Mouse (Mus musculus): ENCODE data around the gene Ccdc73. TPM values are rescaled to one million over a fixed set of nuclear protein-coding genes. Genes with fewer than 3 reads are reported as not detected.
"Not testable (repeated sequence)": the region's sequence is repeated elsewhere in the genome, so short reads cannot be mapped to it uniquely, and the experiment has no call there.

Gene Ccdc73
- polyA plus RNA-seq, 1 experiment from 2014 or later: 4.8 TPM

- no peaks in the 10 kb centered on the region for H3K9me3 ChIP-seq (replicated peaks)
- peaks cover 36% of the 10 kb centered on the region for H3K4me1 ChIP-seq
- peaks cover 21% of the 10 kb centered on the region for H3K36me3 ChIP-seq
- peak within 1 kb of the TSS; percentile 80 for H3K27ac ChIP-seq
- ATAC-seq: peak; percentile 99
- peak within 1 kb of the TSS; percentile 94 for H3K9ac ChIP-seq
- no peaks in the 10 kb centered on the region for H3K27me3 ChIP-seq (replicated peaks)
- WGBS (ENCODE audit: insufficient replicate concordance): under 1% methylated on average over 25 of the region's 25 CpGs
- H3K4me3 ChIP-seq: peak within 1 kb of the TSS; percentile 99
- peak within 1 kb of the TSS; percentile 82 for H3K4me2 ChIP-seq
Measured at GRCm38 (mm10) chr2:105016967-105017287, 149.3 kb downstream of the Ccdc73 start, which contains the start of gene Eif3m. Gene Eif3m (minus strand): TSS chr2:105017080.

DNA sequence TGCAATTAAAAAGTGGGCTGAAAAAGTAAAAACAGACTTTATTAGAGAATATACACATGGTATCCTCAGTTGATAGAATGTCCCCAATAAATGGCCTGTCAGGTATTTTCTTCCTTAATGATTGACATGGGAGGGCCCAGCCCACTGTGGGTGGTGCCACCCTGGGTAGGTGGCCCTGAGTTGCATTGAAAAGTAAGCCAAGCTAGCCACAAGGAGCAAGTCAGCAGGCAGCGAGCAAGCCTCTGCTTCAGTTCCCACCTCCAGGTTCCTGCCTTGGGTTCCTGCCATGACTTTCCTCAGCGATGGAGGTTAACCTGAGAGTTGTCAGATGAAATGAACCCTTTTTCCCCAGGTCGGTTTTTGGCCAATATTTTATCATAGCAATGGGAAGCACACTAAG, 150.2 kb downstream of the Ccdc73 start:
- 0 out of 2 replicates have a peak overlapping the region, but pooled peaks have one; percentile 17 for H3K9ac ChIP-seq
- WGBS (ENCODE audit: insufficient replicate concordance): 70% methylated on average over 3 of the region's 3 CpGs
- peak; percentile 30; the same call in 1 of the 2 replicates for ATAC-seq
- H3K36me3 ChIP-seq: peaks cover 12% of the 10 kb centered on the region
- H3K4me1 ChIP-seq: peaks cover 45% of the 10 kb centered on the region
- H3K27me3 ChIP-seq (replicated peaks): no peaks in the 10 kb centered on the region
- no peak overlapping the region for H3K27ac ChIP-seq
- peak overlapping the region; percentile 99; the same call in 1 of the 2 replicates for H3K4me3 ChIP-seq
- no peaks in the 10 kb centered on the region for H3K9me3 ChIP-seq (replicated peaks)
- H3K4me2 ChIP-seq: peak overlapping the region; percentile 82

- Histone ChIP-seq H3K4me3 (no peak overlapping the region), H3K36me3 (no peaks in the 10 kb centered on the region), H3K4me1 (peaks cover 56% of the 10 kb centered on the region), H3K27ac (no peak overlapping the region), H3K4me2 (no peak overlapping the region), H3K9ac (no peak overlapping the region), H3K27me3 (replicated peaks) (no peaks in the 10 kb centered on the region), H3K9me3 (replicated peaks) (no peaks in the 10 kb centered on the region)
- ATAC-seq: no peak
- 77% methylated on average over 1 of the region's 1 CpGs for WGBS (ENCODE audit: insufficient replicate concordance)
Measured at GRCm38 (mm10) chr2:105019457-105019856, 151.9 kb downstream of the Ccdc73 start.

- Histone ChIP-seq H3K4me2 (peak overlapping the region; percentile 52), H3K4me1 (peaks cover 45% of the 10 kb centered on the region), H3K27ac (peak overlapping the region; percentile 61), H3K36me3 (no peaks in the 10 kb centered on the region), H3K27me3 (replicated peaks) (no peaks in the 10 kb centered on the region), H3K9me3 (replicated peaks) (no peaks in the 10 kb centered on the region), H3K4me3 (no peak overlapping the region), H3K9ac (0 out of 2 replicates have a peak overlapping the region, but pooled peaks have one; percentile 4)
- ATAC-seq: no peak
- 79% methylated on average over 12 of the region's 12 CpGs for WGBS (ENCODE audit: insufficient replicate concordance)
Measured at GRCm38 (mm10) chr2:105021256-105021655, 153.7 kb downstream of the Ccdc73 start.

GRCm38 (mm10) chr2:105021836-105022235, 154.2 kb downstream of the Ccdc73 start:
- Histone ChIP-seq H3K9ac (0 out of 2 replicates have a peak overlapping the region, but pooled peaks have one; percentile 4), H3K27me3 (replicated peaks) (no peaks in the 10 kb centered on the region), H3K4me3 (no peak overlapping the region), H3K9me3 (replicated peaks) (no peaks in the 10 kb centered on the region), H3K27ac (peak overlapping the region; percentile 61), H3K36me3 (no peaks in the 10 kb centered on the region), H3K4me1 (peaks cover 45% of the 10 kb centered on the region), H3K4me2 (peak overlapping the region; percentile 52)
- ATAC-seq: peak; percentile 67
- WGBS (ENCODE audit: insufficient replicate concordance): 60% methylated on average over 2 of the region's 2 CpGs

DNA sequence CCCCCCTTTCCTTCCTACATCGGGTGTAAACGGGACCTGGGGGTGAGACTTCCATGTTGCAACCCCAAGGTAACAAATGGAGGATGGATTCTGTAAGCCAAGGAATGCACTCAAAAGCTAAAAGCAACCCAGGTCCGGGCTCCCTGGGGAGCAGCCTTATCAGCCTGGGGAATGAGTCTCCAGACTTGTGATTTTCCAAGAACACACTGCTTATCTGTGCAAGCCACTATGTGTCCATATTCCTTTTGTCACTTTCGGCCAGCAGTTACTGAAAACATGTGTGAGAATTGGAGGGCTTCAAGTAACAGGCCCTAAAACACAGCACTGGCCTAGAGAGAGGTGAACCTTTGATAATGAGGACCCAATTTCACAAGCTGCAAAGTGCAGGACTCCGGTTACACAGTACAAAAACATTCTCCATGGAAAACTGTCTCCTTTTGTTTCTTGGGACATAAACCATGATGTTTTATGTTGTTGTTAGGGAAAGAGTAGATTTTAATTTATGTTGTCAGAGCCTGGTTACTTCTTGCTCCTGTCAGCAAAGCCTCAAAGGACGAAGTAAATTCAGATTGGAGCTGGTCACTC, 155.5 kb downstream of the Ccdc73 start:
- peak; percentile 78 for ATAC-seq

DNA sequence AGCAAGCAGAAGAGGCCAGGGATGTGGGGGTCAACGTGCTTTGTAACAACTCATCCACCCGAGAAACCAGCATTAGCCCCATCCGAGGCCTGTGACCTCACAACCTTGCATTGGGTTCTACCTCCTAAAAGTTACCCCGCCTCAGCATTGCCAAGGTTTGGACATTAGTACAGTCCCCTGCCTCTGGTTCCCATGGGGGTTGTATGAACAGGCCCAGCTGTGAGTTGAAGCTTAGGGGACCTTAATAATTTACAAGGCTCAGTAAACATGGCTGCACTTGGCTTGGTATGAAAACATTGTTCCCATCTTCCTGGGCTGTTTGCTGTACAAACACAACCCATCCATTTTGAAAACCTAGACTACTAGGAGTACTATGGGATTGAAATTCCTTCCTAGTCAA, 156.2 kb downstream of the Ccdc73 start:
- Histone ChIP-seq H3K27me3 (replicated peaks) (no peaks in the 10 kb centered on the region), H3K9me3 (replicated peaks) (no peaks in the 10 kb centered on the region), H3K4me2 (no peak overlapping the region), H3K4me3 (no peak overlapping the region), H3K27ac (no peak overlapping the region), H3K36me3 (no peaks in the 10 kb centered on the region), H3K4me1 (peaks cover 33% of the 10 kb centered on the region), H3K9ac (no peak overlapping the region)
- WGBS (ENCODE audit: insufficient replicate concordance): 64% methylated on average over 4 of the region's 4 CpGs
- no peak for ATAC-seq

More for the DNA sequence above, 155.5 kb downstream of the Ccdc73 start:
- H3K9ac ChIP-seq: no peak overlapping the region
- no peaks in the 10 kb centered on the region for H3K9me3 ChIP-seq (replicated peaks)
- H3K27me3 ChIP-seq (replicated peaks): no peaks in the 10 kb centered on the region
- no peak overlapping the region for H3K4me3 ChIP-seq
- no peak overlapping the region for H3K4me2 ChIP-seq
- no peak overlapping the region for H3K27ac ChIP-seq
- no peaks in the 10 kb centered on the region for H3K36me3 ChIP-seq
- peaks cover 35% of the 10 kb centered on the region for H3K4me1 ChIP-seq
- 57% methylated on average over 6 of the region's 6 CpGs for WGBS (ENCODE audit: insufficient replicate concordance)

GRCm38 (mm10) chr2:105025610-105026009, 158.0 kb downstream of the Ccdc73 start:
- peak; percentile 43; the same call in 1 of the 2 replicates for ATAC-seq
- not testable (repeated sequence) for H3K4me2 ChIP-seq; H3K27me3 ChIP-seq (replicated peaks); H3K27ac ChIP-seq; H3K4me3 ChIP-seq; H3K9ac ChIP-seq; H3K9me3 ChIP-seq (replicated peaks); H3K36me3 ChIP-seq
- 68% methylated on average over 12 of the region's 12 CpGs for WGBS (ENCODE audit: insufficient replicate concordance)
- peaks cover 33% of the 10 kb centered on the region for H3K4me1 ChIP-seq

DNA sequence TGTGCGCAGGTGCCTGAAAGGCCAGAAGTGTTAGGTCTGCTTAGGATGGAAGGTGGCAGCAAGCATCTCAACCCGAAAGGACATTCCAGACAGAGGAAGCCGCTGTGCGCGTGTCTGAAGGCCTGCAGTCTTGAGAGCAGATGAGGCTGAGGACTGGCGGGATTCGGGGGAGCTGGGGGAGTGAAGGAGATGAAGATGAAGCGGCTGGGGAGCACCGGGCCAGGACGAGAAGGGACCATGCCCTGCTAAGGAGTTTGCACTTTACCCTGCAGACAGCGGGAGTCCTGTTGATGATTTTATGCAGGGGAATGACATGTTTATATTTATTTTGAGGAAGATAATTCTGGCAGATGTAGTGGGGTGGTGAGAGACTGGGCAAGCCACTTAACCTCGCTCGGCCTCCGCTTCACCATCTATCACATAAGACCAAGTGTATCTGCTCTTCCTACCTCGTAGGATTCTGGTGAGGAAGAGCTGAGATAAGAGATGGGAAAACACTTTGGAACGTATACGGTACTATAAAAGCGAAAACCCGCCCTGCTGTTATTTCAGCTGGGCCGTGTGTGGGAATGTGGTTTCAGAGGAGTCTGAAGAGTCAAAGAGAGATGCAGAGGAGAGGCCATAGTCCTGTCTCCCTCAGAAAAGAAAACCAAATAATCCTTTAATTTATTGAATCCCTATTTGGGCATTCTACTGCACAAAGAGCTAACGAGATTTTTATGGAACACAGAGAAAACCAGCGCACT, 159.5 kb downstream of the Ccdc73 start:
- no peaks in the 10 kb centered on the region for H3K36me3 ChIP-seq
- no peak overlapping the region for H3K4me2 ChIP-seq
- WGBS (ENCODE audit: insufficient replicate concordance): 71% methylated on average over 22 of the region's 22 CpGs
- H3K9ac ChIP-seq: no peak overlapping the region
- peaks cover 18% of the 10 kb centered on the region for H3K4me1 ChIP-seq
- no peaks in the 10 kb centered on the region for H3K9me3 ChIP-seq (replicated peaks)
- ATAC-seq: no peak
- peaks cover 3% of the 10 kb centered on the region; the same call in 1 of the 2 replicates for H3K27me3 ChIP-seq (replicated peaks)
- H3K4me3 ChIP-seq: no peak overlapping the region
- no peak overlapping the region for H3K27ac ChIP-seq

DNA sequence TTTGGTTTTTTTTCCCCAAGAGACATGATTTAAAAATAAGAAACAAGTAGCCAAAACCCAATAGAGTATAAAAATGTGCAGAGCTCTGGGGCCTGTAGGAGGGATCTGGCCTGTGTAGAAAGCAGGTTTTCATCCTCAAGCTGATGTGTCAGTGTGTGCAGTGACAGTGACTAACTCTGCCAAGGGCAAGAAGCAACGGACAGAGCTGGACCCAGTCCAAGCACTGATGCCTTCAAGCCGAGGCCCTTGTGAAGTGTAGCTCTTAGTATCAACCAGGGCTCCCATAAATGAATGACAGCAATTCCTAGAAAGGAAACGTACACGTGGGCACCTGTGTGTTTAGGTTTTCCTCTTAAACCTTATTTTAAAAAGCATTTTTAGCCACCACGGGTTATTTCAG, 161.2 kb downstream of the Ccdc73 start:
- no peak for ATAC-seq
- Histone ChIP-seq H3K9ac (no peak overlapping the region), H3K4me2 (no peak overlapping the region), H3K9me3 (replicated peaks) (no peaks in the 10 kb centered on the region), H3K4me3 (no peak overlapping the region), H3K27me3 (replicated peaks) (peaks cover 4% of the 10 kb centered on the region; the same call in 1 of the 2 replicates), H3K36me3 (no peaks in the 10 kb centered on the region), H3K27ac (no peak overlapping the region), H3K4me1 (peaks cover 1% of the 10 kb centered on the region)
- 65% methylated on average over 5 of the region's 5 CpGs for WGBS (ENCODE audit: insufficient replicate concordance)

- no peak overlapping the region for H3K4me3 ChIP-seq
- ATAC-seq: peak; percentile 30; the same call in 1 of the 2 replicates
- H3K4me2 ChIP-seq: no peak overlapping the region
- 77% methylated on average over 5 of the region's 5 CpGs for WGBS (ENCODE audit: insufficient replicate concordance)
- no peaks in the 10 kb centered on the region for H3K9me3 ChIP-seq (replicated peaks)
- no peak overlapping the region for H3K9ac ChIP-seq
- H3K36me3 ChIP-seq: no peaks in the 10 kb centered on the region
- H3K27me3 ChIP-seq (replicated peaks): peaks cover 4% of the 10 kb centered on the region; the same call in 1 of the 2 replicates
- H3K4me1 ChIP-seq: no peaks in the 10 kb centered on the region; the same call in 1 of the 2 replicates
- H3K27ac ChIP-seq: no peak overlapping the region
Measured at GRCm38 (mm10) chr2:105030505-105030904, 162.9 kb downstream of the Ccdc73 start.

GRCm38 (mm10) chr2:105034084-105034483, 166.5 kb downstream of the Ccdc73 start:
- ATAC-seq: no peak
- no peaks in the 10 kb centered on the region for H3K36me3 ChIP-seq

More at GRCm38 (mm10) chr2:105034084-105034483, 166.5 kb downstream of the Ccdc73 start:
- Histone ChIP-seq H3K27ac (no peak overlapping the region), H3K9ac (no peak overlapping the region), H3K4me1 (peaks cover 5% of the 10 kb centered on the region), H3K4me2 (no peak overlapping the region), H3K9me3 (replicated peaks) (no peaks in the 10 kb centered on the region), H3K4me3 (no peak overlapping the region), H3K27me3 (replicated peaks) (peaks cover 4% of the 10 kb centered on the region; the same call in 1 of the 2 replicates)
- WGBS (ENCODE audit: insufficient replicate concordance): 72% methylated on average over 3 of the region's 3 CpGs

Data from liver, embryonic 12.5 days (tissue).